Mouse (Mus musculus) frontal cortex, adult (tissue): ENCODE results near the gene Synj2.

Experiments used
- ATAC-seq: cut with Nextera tagmentation; 2 replicates; pipeline ENCODE4 v1.9.2; 2017; ENCODE audit warnings: mild to moderate bottlenecking, moderate library complexity, mixed read lengths; ENCODE audit not compliant: low TSS enrichment

Synj2 gene

GRCm38 (mm10) chr17:5999039-5999543 is 58.0 kb downstream of the Synj2 start:
- ATAC-seq: no peak

GRCm38 (mm10) chr17:6000864-6001319 is 59.8 kb downstream of the Synj2 start:
- no peak for ATAC-seq

GRCm38 (mm10) chr17:6001389-6001788 is 60.3 kb downstream of the Synj2 start:
- ATAC-seq: no peak

- ATAC-seq: no peak
Measured at GRCm38 (mm10) chr17:6001836-6002235, 60.8 kb downstream of the Synj2 start.

- ATAC-seq: no peak
Measured at GRCm38 (mm10) chr17:6002563-6002962, 61.5 kb downstream of the Synj2 start.

- no peak for ATAC-seq
Measured at GRCm38 (mm10) chr17:6003661-6004060, 62.6 kb downstream of the Synj2 start.

- peak; percentile 22 for ATAC-seq
Measured at GRCm38 (mm10) chr17:6005246-6005637, 64.2 kb downstream of the Synj2 start.

- peak; percentile 69 for ATAC-seq
Measured at GRCm38 (mm10) chr17:6005638-6006471, 64.8 kb downstream of the Synj2 start.

- no peak for ATAC-seq
Measured at GRCm38 (mm10) chr17:6007101-6007780, 66.2 kb downstream of the Synj2 start.

- ATAC-seq: no peak
Measured at GRCm38 (mm10) chr17:6007902-6008301, 66.8 kb downstream of the Synj2 start.

GRCm38 (mm10) chr17:6008590-6008989 is 67.5 kb downstream of the Synj2 start:
- no peak for ATAC-seq

GRCm38 (mm10) chr17:6009606-6010005 is 68.5 kb downstream of the Synj2 start:
- no peak for ATAC-seq

- no peak for ATAC-seq
Measured at GRCm38 (mm10) chr17:6013079-6013478, 72.0 kb downstream of the Synj2 start.

- no peak for ATAC-seq
Measured at GRCm38 (mm10) chr17:6014985-6015384, 73.9 kb downstream of the Synj2 start.

GRCm38 (mm10) chr17:6016213-6016780 is 75.2 kb downstream of the Synj2 start:
- ATAC-seq: 0 out of 2 replicates have a peak, but pooled peaks have one; percentile 38

- no peak for ATAC-seq
Measured at GRCm38 (mm10) chr17:6017268-6017667, 76.2 kb downstream of the Synj2 start.

- no peak for ATAC-seq
Measured at GRCm38 (mm10) chr17:6018348-6018747, 77.3 kb downstream of the Synj2 start.

GRCm38 (mm10) chr17:6019776-6020175 is 78.7 kb downstream of the Synj2 start:
- ATAC-seq: 0 out of 2 replicates have a peak, but pooled peaks have one; percentile 25

- no peak for ATAC-seq
Measured at GRCm38 (mm10) chr17:6020636-6021035, 79.6 kb downstream of the Synj2 start.

GRCm38 (mm10) chr17:6021374-6021789 is 80.3 kb downstream of the Synj2 start:
- ATAC-seq: peak; percentile 48; the same call in 1 of the 2 replicates

- no peak for ATAC-seq
Measured at GRCm38 (mm10) chr17:6025831-6026230, 84.8 kb downstream of the Synj2 start.

- no peak for ATAC-seq
Measured at GRCm38 (mm10) chr17:6035661-6036060, 94.6 kb downstream of the Synj2 start.
